Mouse (Mus musculus) gastrocnemius, adult 2 months (tissue): Measurements from ENCODE around the gene Cdc40. TPM values are rescaled to one million over a fixed set of nuclear protein-coding genes. Genes with fewer than 3 reads are reported as not detected.

ENCODE experiments used
- DNase-seq: peaks from one replicate; pipeline ENCODE4 v3.0.0; 2022
- H3K27ac ChIP-seq: fragments of 200-600 bp; 2 replicates; pipeline ENCODE4 v1.8.1; 2022; ENCODE audit warnings: mild to moderate bottlenecking
- H3K4me3 ChIP-seq: fragments of 200-600 bp; 2 replicates; pipeline ENCODE4 v1.8.1; 2022; ENCODE audit warnings: mild to moderate bottlenecking, moderate library complexity
- CTCF ChIP-seq: fragments of 200-600 bp; IDR thresholded peaks from 2 replicates; pipeline ENCODE4 v1.8.1; 2022; ENCODE audit warnings: antibody characterized with exemption, mild to moderate bottlenecking, moderate library complexity
- intact Hi-C: fragments of 180-260 bp; cut with DNase I; formaldehyde crosslinking; loops from one replicate; pipeline ENCODE4 v1.15.1; 2025
- long read RNA-seq, 2 experiments: library from polyadenylated mRNA; stranded (forward); transcript quantifications; one replicate each; pipeline ENCODE4 v2.0.0; 2021
- total RNA-seq, 2 experiments: library from RNA; stranded (reverse); gene quantifications; 2 replicates each; pipeline ENCODE4 v1.2.3; 2021

The Cdc40 gene
- total RNA-seq = 1 to 10 TPM; 6.3 to 8.3 TPM
- long read RNA-seq, experiment 1, transcript Cdc40-201 (15 exons, 3,534 nt) = major isoform, 9 of 9 reads
- long read RNA-seq, experiment 1, partial matches to known transcripts = 0 of 9 reads
- long read RNA-seq, experiment 1, other reads (novel, unspliced or antisense) = 0 of 9 reads
- long read RNA-seq, experiment 2, partial matches to known transcripts = 0 of 3 reads
- long read RNA-seq, experiment 2, other reads (novel, unspliced or antisense) = 0 of 3 reads

DNA sequence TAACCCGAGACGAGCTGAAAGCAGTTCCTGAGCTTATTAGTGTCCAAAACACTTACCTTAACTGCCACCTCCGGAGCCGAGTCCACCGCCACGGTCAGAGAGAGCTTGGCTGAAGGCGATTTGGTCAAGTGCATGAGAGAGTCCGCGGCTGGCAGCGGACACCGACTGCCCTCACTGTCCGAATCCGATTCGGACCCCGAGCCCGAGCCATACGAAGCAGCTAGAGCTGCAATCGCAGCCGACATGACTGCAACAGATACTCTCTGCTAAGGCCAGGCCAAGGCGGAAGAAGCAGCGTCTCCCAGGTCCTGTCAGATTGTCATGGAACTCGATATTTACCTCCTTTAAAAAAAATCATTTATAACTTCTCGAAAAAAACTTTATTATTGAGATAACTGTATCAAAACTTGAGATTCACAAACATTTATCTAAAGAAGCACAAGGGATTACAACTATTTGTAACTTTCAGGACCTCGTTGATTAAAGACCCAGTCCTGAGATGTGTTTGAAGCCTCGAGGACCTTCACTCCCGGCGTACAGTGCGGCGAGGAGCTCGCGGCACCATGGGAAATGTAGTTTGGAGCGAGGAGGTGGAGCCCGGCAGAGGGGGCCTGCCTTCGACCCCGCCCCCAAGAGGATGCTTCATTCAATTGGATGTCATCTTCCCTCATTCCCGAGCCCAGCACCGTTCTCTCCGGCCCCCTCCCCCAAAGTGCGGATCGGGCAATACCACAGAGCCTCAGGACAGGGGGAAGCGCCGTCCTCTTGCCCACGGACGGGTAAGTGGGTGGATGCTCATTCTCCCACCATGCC, at the start of gene Cdc40, which contains the start of gene Wasf1:
TSS of gene Cdc40 (minus strand) at position 481 of the 813 bp plus-strand sequence.
TSS of gene Wasf1 (plus strand) at position 645 of the 813 bp plus-strand sequence.
- DNase-seq = peak; percentile 96
- intact Hi-C loops = loop anchor here (10.0 kb wide), 3 partner anchors 198 to 422 kb away; partner anchors contain the start of genes Ak9, Fig4 and Mettl24
- peak within 1 kb of the TSS; percentile 88 for H3K4me3 ChIP-seq
- no peak; the same call in 1 of the 2 replicates for TF ChIP-seq CTCF
- peak within 1 kb of the TSS; percentile 93 for H3K27ac ChIP-seq

DNA sequence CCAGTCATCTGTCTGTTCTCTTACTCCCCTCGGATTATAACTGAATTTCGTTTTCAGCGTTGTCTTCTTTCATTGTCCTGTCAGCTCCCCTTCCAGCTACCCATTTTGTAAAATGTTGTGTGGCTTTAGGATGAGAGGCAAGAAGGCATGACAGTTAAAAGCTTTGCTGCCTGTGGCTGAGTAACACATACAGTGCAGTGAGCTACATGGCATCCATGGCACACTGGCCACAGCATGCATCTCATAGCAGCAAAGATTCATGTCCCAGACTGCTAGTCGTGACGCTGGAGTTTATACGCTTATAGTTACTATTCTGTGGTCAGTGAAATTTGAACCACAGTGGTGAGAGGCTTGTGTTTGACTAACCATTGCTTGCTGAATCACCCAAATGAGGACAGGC, 36.4 kb upstream of the Cdc40 start:
- TF ChIP-seq CTCF = no peak
- Histone ChIP-seq H3K4me3 (no peak overlapping the region), H3K27ac (no peak overlapping the region)
- no peak for DNase-seq
- intact Hi-C loops = no loop called here

DNA sequence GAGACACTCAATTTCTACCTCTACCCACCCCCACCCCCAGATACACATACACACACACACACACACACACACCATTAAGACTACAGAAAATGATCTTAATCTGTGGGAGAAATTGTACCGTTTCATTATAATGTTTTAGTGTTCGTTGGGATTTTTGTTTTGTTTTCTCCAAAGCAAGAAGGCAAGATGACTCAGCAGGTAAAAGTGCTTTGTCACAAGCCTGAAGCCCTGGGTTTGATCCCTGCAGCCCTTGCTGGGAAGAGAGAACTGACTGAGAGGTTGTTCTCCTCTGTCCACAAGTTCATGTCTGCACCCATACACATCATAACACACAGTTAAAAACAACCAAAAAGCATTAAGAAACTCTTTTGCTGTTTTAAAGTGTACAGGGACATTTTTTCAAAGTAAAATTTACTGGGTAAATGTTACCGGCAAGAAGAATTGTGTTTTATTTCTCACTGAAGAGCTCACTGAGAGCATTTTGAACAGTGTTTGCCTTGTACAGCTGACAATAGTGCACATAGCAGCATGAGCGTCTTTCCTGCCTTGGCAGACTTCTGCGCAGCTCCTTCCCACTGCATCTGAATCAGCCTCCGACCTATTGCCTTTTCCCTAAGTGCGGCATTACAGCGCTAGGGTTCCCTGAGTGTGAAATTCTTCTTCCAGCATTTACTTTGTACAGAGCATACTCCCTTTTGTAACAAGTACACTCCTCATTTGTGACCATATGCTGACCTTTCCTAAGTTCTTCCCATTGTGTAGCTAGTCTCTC, 35.7 kb upstream of the Cdc40 start:
- intact Hi-C loops = no loop called here
- Histone ChIP-seq H3K4me3 (no peak overlapping the region), H3K27ac (no peak overlapping the region)
- TF ChIP-seq CTCF = no peak
- no peak for DNase-seq

DNA sequence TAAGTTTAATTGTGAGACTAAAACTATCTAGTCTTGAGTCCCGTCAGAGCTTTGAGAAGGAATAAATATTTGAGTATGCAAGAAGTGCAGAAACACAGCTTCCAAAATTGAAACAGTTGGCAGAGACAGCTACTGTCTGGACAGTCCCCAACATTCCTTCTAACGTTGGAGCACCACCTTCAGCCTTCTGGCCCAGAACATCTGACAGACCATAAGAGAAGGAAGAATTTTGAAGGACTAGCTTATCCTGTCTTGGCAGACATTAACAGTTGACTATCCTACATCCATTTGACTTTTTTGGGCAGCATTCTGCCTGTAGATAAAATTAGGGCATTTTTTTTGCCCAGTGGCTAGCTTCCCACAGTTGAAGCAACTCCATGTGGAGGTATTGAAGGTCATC, 32.1 kb upstream of the Cdc40 start:
- no peak overlapping the region for H3K4me3 ChIP-seq
- DNase-seq = no peak
- TF ChIP-seq CTCF = no peak
- intact Hi-C loops = no loop called here
- H3K27ac ChIP-seq = no peak overlapping the region

DNA sequence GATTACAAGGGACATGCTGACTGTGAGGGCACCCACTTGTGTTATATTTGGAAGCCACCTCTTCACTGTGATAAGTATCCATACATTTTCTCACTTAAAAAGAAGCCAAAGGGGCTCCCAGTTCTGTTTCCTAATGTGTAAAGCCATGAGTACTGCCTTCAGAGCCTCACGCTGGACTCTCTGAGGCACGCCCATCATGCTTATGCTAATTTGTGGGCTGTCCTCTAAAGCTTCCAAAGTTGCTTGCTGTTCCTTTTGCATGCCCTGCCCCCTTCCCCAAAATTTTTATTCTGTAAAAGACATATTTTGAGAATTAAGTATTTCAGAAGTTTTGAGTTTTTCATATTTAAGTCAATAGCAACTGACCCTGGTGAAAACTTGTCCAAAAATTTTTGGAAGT, 27.7 kb upstream of the Cdc40 start:
- intact Hi-C loops = no loop called here
- no peak for DNase-seq
- TF ChIP-seq CTCF = no peak
- no peak overlapping the region for H3K27ac ChIP-seq
- no peak overlapping the region for H3K4me3 ChIP-seq

DNA sequence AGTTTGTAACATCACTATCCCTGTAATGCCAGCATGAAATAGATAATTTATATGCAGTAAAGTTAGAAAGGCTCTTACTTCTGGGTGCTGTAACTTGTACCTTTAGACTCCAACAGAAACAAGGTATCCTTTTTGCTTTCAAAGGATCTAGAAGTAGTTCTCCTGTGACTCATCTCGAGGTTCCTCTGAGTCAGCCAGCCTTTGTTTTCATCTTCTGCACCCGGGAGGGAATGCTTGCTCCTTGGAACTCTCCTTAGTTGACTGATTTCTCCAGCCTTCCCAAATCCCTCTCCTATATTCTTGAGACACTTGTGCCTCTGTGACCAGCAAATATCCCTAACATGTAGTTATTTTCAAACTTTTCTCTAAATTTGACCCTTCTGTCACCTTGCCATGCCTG, 25.5 kb upstream of the Cdc40 start:
- no peak for DNase-seq
- intact Hi-C loops = no loop called here
- TF ChIP-seq CTCF = no peak
- no peak overlapping the region for H3K27ac ChIP-seq
- H3K4me3 ChIP-seq = no peak overlapping the region

DNA sequence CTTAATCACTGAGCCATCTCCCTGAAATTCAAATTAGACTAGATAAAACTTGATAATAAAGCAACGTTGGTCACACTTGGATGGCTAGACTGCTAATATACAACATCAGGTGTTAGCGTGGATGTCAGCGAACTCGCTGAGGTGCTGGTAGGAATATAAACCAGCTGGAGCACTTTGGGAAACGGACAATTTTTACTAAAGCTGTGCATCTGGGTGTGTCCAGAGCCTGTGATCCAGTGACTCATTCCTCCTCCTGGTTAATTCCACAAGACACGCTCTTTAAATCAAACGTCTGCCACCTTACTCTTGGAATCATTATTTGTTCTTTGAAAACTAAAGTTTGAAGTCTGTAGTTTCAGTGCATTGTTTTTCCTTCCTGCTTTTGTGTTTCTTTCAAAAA, 23.7 kb upstream of the Cdc40 start:
- no peak overlapping the region for H3K27ac ChIP-seq
- TF ChIP-seq CTCF = no peak
- no peak overlapping the region for H3K4me3 ChIP-seq
- intact Hi-C loops = no loop called here
- no peak for DNase-seq

DNA sequence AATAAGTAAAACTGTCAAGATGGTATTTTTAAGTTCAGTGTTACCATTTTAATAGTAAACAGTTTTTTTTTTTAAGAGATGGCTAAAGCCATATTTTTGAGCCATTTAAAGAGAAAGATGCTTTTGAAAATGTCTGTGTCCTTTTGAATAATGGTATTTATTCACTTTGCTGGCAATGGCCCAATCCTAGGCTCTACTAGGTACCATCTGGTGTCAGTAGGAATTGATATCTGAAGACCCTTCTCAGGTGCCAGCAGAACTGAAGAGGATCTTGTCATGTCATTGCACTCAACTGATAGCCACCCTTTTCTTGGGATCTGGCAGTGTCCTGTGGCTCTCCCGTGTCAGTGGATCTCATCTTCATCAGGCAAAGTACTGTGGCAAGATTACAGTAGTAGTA, 23.0 kb upstream of the Cdc40 start:
- intact Hi-C loops = no loop called here

DNA sequence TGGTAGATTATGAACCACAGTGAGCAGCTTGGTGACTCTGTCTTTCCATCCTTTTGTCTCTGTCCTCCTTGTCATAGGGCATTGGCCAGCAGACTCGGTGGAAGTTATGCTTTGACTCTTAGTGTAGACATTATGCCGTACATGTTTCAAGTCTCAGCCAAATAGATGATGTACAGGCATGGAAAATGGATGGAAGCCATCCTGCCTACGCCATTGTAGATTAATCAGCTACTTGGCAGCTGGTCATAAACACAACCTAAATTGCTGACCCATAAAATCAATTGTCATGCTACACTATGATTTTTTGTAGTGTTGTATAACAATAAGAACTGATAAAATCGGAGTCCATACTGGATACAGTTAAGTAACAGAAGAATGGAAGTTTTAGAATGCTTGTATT, 18.7 kb upstream of the Cdc40 start:
- no peak overlapping the region for H3K27ac ChIP-seq
- intact Hi-C loops = no loop called here
- H3K4me3 ChIP-seq = no peak overlapping the region
- no peak for DNase-seq
- no peak for TF ChIP-seq CTCF

More for the DNA sequence above, 23.0 kb upstream of the Cdc40 start:
- no peak for TF ChIP-seq CTCF
- Histone ChIP-seq H3K27ac (no peak overlapping the region), H3K4me3 (no peak overlapping the region)
- no peak for DNase-seq

DNA sequence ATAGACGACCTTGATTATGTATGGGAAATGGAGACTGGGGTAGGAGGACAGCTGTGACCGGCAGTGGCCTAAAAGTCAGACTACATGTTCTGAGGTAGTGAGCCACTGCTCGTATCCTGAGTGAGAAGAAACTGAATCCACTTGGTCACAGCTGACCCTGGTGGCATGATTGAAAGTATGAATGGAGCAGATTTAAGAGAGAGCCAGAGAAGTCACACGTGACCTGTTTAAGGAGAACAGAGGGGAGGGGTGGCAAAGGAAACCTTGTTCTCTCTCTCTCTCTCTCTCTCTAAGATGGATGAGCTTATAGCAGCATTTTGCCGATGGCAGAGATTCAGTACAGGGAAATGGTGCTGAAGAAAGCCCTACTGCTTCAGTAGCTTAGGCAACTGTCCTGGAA, 13.5 kb upstream of the Cdc40 start:
- DNase-seq = no peak
- intact Hi-C loops = no loop called here
- Histone ChIP-seq H3K27ac (no peak overlapping the region), H3K4me3 (no peak overlapping the region)
- TF ChIP-seq CTCF = no peak

DNA sequence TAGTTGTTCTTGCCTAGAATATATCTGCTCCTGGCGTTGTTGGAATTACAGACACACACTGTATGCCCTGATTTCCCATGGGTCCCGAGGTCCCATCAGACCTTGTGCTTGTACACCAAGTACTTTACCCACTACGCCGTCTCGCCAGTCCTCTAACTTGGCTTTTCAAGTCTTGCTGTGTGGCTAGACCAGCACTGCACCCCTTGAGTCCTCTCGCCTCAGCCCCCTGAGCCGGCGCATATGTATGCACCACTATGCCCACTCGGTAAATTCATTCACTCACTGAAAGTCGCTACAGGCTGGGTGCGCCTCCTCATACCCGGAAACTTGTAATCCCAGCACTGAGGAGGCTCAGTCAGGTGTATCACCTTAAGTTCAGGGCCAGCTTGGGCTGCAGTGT, 12.7 kb upstream of the Cdc40 start:
- TF ChIP-seq CTCF = no peak
- Histone ChIP-seq H3K27ac (no peak overlapping the region), H3K4me3 (no peak overlapping the region)
- intact Hi-C loops = no loop called here
- no peak for DNase-seq

DNA sequence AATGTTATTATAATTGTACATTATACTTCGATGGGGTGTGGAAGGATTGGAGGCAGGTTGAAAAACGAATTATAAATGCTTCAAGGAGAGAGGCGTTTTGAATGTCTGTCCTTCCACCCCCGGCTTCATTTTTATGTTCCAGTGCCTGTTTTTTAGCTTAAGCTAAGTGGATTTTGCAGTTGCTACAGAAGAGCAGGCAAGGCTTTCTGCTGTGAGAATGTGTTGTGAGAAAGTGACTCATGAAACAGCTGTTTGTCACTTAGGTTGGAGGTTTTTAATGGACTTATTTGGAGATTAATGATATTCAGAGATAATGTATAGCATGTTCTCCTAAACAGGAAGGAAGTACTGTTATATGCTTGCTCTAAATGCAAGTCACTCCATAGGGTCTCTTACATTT, 6.0 kb upstream of the Cdc40 start:
- TF ChIP-seq CTCF = no peak
- no peak for DNase-seq
- intact Hi-C loops = loop anchor here (10.0 kb wide), 3 partner anchors 204 to 416 kb away; partner anchors contain the start of genes Ak9, Fig4 and Mettl24
- H3K4me3 ChIP-seq = no peak overlapping the region
- H3K27ac ChIP-seq = no peak overlapping the region

DNA sequence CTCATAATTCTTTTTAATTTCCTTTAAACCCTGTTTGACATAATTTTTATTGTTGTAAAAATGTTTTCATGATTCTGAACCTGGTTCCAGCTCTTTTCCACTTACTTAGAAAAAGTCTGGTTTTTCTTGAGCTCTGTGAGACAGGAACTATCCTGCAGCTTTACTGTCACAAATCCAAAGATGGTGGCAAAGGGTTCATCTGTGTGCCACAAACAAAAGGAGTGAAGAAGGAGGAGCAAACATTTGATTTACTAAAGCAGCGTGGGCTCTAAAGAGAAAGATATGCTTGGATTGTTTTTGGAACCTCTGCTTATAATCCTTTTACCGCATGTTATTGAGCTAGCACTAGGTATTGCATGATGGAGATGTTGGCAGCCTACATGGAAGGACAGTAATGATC, 4.2 kb upstream of the Cdc40 start:
- no peak for TF ChIP-seq CTCF
- Histone ChIP-seq H3K4me3 (no peak overlapping the region), H3K27ac (no peak overlapping the region)
- DNase-seq = no peak
- intact Hi-C loops = loop anchor here (10.0 kb wide), 3 partner anchors 203 to 417 kb away; partner anchors contain the start of genes Ak9, Fig4 and Mettl24
